Mouse (Mus musculus) kidney, postnatal 0 days (tissue): ENCODE results near the gene Ankrd9. TPM values are rescaled to one million over a fixed set of nuclear protein-coding genes. Genes with fewer than 3 reads are reported as not detected.
A peak's percentile ranks its signal among the peaks of the same experiment; 100 is the strongest.

Experiments
- ATAC-seq: fragments of 200-750 bp; cut with Nextera tagmentation; replicated peaks from 2 replicates; pipeline ENCODE4 v1.8.0; 2017; ENCODE audit warnings: low read depth, moderate number of reproducible peaks, moderate TSS enrichment, moderate library complexity; ENCODE audit not compliant: low FRiP score
- DNase-seq: peaks from one replicate; pipeline ENCODE4 v3.0.0-alpha.2; 2016; ENCODE audit warnings: low spot score
- H3K27ac ChIP-seq: fragments of 300-500 bp; sonication (generic); 2 replicates; pipeline ENCODE4 v1.5.1; 2014; ENCODE audit warnings: mild to moderate bottlenecking
- H3K27me3 ChIP-seq: fragments of 300-500 bp; sonication (generic); 2 replicates; pipeline ENCODE4 v1.6.1; 2014; ENCODE audit warnings: low read length, mixed read lengths; ENCODE audit not compliant: insufficient read depth
- H3K36me3 ChIP-seq: fragments of 300-500 bp; sonication (generic); 2 replicates; pipeline ENCODE4 v1.6.1; 2014; ENCODE audit warnings: low read length, mixed read lengths; ENCODE audit not compliant: insufficient read depth
- H3K4me1 ChIP-seq: fragments of 300-500 bp; sonication (generic); replicated peaks from 2 replicates; pipeline ENCODE4 v1.6.1; 2014; ENCODE audit warnings: antibody characterized with exemption, low read length, mixed read lengths; ENCODE audit not compliant: insufficient read depth
- H3K4me2 ChIP-seq: fragments of 300-500 bp; sonication (generic); 2 replicates; pipeline ENCODE4 v1.6.1; 2014; ENCODE audit warnings: mild to moderate bottlenecking, low read length, moderate library complexity, mixed read lengths
- H3K4me3 ChIP-seq: fragments of 300-500 bp; sonication (generic); replicated peaks from 2 replicates; pipeline ENCODE4 v1.5.1; 2014; ENCODE audit warnings: low read depth, low read length
- H3K9ac ChIP-seq: fragments of 300-500 bp; sonication (generic); 2 replicates; pipeline ENCODE4 v1.6.1; 2014; ENCODE audit warnings: low read depth, low read length
- H3K9me3 ChIP-seq: fragments of 300-500 bp; sonication (generic); replicated peaks from 2 replicates; pipeline ENCODE4 v1.6.1; 2016; ENCODE audit warnings: low read length, inconsistent platforms, mixed read lengths
- CTCF ChIP-seq: IDR thresholded peaks from 2 replicates; pipeline ENCODE4 v1.5.1; 2016; ENCODE audit warnings: antibody characterized with exemption, low read depth, mild to moderate bottlenecking, moderate library complexity
- WGBS: fragments of 180-500 bp; shearing (Covaris S2); extraction: QIAGEN DNeasy Blood & Tissue Kit; methylation state at CpG from one replicate; pipeline ENCODE4 v1.1.7; 2014; 5-methylcytosine and 5-hydroxymethylcytosine counted together
- polyA plus RNA-seq: library from polyadenylated mRNA; unstranded; fragments of >200 nt; fragmentation: Nextera tagmentation; extraction: Ambion mirVana; gene quantifications from 2 replicates; pipeline ENCODE4 v1.2.1, GENCODE M21; 2015

Gene Ankrd9
- 19.5 and 19.9 TPM in 2 replicates for polyA plus RNA-seq

DNA sequence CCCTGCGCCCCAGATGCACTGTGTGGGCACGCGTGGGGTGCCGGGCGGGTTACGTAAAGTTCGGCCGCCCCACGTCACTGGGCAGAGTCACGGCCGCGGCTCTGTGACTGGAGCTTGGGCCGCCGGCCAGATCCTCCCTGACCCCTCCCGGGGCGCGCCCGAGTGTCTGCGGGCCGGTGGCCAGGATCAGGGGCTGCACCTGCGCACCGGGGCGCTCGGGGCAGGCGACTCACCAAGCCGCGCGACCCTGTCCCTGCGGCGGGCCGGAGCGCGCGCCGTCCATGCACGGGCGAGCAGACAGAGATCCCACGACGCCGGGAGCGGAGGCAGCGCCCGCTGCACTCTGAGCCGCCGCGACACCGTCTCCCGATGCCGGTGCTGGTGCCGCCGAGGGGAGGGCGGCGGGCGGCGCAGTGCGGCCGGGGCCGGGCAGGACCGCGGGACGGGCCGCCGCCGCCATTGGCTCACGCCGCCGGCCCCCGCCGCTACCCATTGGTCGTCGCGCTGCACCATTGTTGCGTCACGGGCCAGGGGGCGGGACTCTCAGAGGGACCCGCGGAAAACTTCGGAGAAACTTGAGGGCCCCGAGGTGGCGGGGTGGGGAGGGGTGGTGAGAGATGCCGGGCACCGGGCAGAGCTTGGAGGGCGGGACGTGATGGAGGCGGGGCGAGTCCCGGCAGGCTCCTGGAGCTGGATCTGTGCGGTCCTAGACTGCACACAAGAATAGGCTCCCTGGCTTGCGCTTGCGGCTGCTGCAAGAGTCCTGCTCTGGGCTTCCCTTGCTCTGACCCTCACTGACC is at the start of gene Ankrd9:
Gene Ankrd9, minus strand, starts transcription at position 434 of the 800 bp plus-strand sequence.
- Histone ChIP-seq H3K9me3 (no peaks in the 10 kb centered on the region), H3K27me3 (no peaks in the 10 kb centered on the region), H3K4me3 (peak within 1 kb of the TSS; percentile 66), H3K9ac (peak within 1 kb of the TSS; percentile 87), H3K36me3 (0 out of 2 replicates have a peak, but pooled peaks cover 3% of the 10 kb centered on the region), H3K27ac (peak within 1 kb of the TSS; percentile 83), H3K4me2 (peak within 1 kb of the TSS; percentile 97), H3K4me1 (0 out of 2 replicates have a peak, but pooled peaks cover 3% of the 10 kb centered on the region)
- under 1% methylated on average over 85 of the region's 90 CpGs for WGBS
- DNase-seq, result peak; percentile 95
- TF ChIP-seq CTCF, result no peak
- peak; percentile 94 for ATAC-seq

- H3K4me3 ChIP-seq, result no peak overlapping the region
- 61% methylated on average over 3 of the region's 3 CpGs for WGBS
- no peaks in the 10 kb centered on the region for H3K27me3 ChIP-seq
- no peak overlapping the region for H3K4me2 ChIP-seq
- DNase-seq (no peak), ATAC-seq (no peak)
- no peaks in the 10 kb centered on the region for H3K4me1 ChIP-seq
- H3K9ac ChIP-seq, result no peak overlapping the region
- no peaks in the 10 kb centered on the region for H3K36me3 ChIP-seq
- TF ChIP-seq CTCF, result no peak
- no peaks in the 10 kb centered on the region for H3K9me3 ChIP-seq
- no peak overlapping the region for H3K27ac ChIP-seq
These were observed 42.7 kb upstream of the Ankrd9 start for GRCm38 (mm10) chr12:111021577-111021976.

DNA sequence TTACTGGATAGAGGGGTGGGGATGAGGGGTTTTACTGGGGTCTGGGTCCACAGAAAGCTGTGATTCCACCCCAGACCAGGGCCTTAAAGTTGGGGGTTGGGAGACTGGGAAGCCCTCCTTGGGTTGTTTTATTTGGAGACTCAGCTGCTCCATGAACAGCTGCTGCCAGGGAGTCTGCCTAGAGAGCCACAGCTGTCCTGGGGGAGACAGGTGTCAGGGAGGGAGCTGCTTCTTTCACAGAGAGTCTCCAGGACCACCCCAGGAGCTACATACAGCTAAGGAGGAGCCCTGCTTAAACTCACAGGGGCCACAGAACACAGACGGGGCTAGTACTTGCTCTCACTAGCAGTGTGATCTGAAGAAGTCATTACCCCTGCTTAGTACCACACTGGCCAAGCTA is 42.3 kb upstream of the Ankrd9 start:
- TF ChIP-seq CTCF, result no peak
- WGBS, result 13% methylated on average over 1 of the region's 1 CpGs
- no peak for DNase-seq

DNA sequence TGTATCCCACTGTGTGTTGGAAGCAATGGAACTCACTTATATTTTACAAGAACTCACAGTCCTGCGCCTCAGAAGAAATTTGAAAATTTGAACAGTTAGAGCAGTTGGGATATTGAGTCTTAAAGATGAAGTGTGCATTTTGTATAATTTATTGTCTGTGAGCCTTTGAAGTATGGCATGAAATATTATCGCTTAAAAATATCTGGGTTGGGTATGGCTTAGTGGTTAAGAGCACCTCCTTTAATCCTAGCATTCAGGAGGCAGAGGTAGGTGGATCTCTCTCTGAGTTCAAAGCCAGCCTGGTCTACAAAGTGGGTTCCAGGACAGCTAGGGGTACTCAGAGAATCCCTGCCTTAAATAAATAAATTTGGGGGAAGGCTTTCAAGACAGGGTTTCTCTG is 40.2 kb upstream of the Ankrd9 start:
- Histone ChIP-seq H3K4me1 (no peaks in the 10 kb centered on the region), H3K9ac (no peak overlapping the region), H3K4me2 (no peak overlapping the region), H3K27ac (no peak overlapping the region), H3K9me3 (no peaks in the 10 kb centered on the region), H3K36me3 (no peaks in the 10 kb centered on the region), H3K4me3 (no peak overlapping the region), H3K27me3 (no peaks in the 10 kb centered on the region)
- ATAC-seq (no peak), DNase-seq (no peak)
- TF ChIP-seq CTCF, result no peak
- WGBS, result 93% methylated on average over 2 of the region's 2 CpGs

More for the DNA sequence above, 42.3 kb upstream of the Ankrd9 start:
- Histone ChIP-seq H3K4me3 (no peak overlapping the region), H3K4me1 (no peaks in the 10 kb centered on the region), H3K27ac (no peak overlapping the region), H3K4me2 (no peak overlapping the region), H3K9ac (no peak overlapping the region), H3K36me3 (no peaks in the 10 kb centered on the region), H3K27me3 (no peaks in the 10 kb centered on the region), H3K9me3 (no peaks in the 10 kb centered on the region)
- ATAC-seq, result no peak

DNA sequence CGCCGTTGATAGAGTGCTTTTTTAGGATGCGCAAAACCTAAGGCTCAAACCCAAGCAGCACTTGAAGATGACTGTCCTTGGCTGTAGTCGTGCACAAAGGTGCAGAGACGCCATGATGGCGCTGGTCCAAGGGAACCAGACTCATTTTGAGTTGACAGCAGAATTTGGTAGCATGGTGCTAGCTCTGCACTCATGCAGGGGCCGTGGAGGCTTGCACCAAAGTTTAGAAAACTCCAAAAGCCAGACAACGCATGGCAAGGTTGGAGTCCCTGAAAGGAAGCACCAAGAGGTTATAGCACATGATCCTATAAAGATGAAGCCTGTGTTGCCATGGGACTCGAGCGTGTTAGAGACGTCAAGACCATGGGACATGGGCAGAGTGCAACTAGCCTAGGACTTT is 39.2 kb upstream of the Ankrd9 start:
- WGBS, result 92% methylated on average over 11 of the region's 11 CpGs
- DNase-seq, result no peak
- Histone ChIP-seq H3K27me3 (no peaks in the 10 kb centered on the region), H3K9me3 (no peaks in the 10 kb centered on the region), H3K36me3 (no peaks in the 10 kb centered on the region), H3K4me3 (no peak overlapping the region), H3K9ac (no peak overlapping the region), H3K27ac (no peak overlapping the region), H3K4me1 (no peaks in the 10 kb centered on the region), H3K4me2 (no peak overlapping the region)
- ATAC-seq, result no peak
- no peak for TF ChIP-seq CTCF

- H3K9me3 ChIP-seq, result no peaks in the 10 kb centered on the region
These were observed 38.0 kb upstream of the Ankrd9 start for GRCm38 (mm10) chr12:111016807-111017206.

More at GRCm38 (mm10) chr12:111016807-111017206, 38.0 kb upstream of the Ankrd9 start:
- WGBS, result 76% methylated on average over 3 of the region's 3 CpGs
- DNase-seq, result no peak
- no peak for ATAC-seq
- no peak overlapping the region for H3K9ac ChIP-seq
- H3K4me2 ChIP-seq, result no peak overlapping the region
- no peak for TF ChIP-seq CTCF
- no peak overlapping the region for H3K4me3 ChIP-seq
- H3K4me1 ChIP-seq, result no peaks in the 10 kb centered on the region
- no peaks in the 10 kb centered on the region for H3K36me3 ChIP-seq
- no peak overlapping the region for H3K27ac ChIP-seq
- no peaks in the 10 kb centered on the region for H3K27me3 ChIP-seq
